28 mouse cellular contexts compared by ENCODE assay signal in genomic region chr5:128677373-128677772, GRCm38 (mm10). TPM values are rescaled to one million over a fixed set of nuclear protein-coding genes. Genes with fewer than 3 reads are reported as not detected.
"Had no signal": no experiment of that assay in that cellular context is flagged by ENCODE, and none has a peak within 500 bp of the region (broad histone marks: within the 10 kb centered on the region; RNA-seq: fewer than 3 reads in every experiment).

No protein-coding gene starts in this region.

- DNase-seq: forebrain, postnatal 0 days; gastrocnemius, postnatal 14 days; gastrocnemius, postnatal 36 days; heart, adult 11 months; heart, adult 2 months; heart, postnatal 14 days; heart, postnatal 36 days; kidney, adult 11 months; kidney, adult 2 months; kidney, adult 9 months; kidney, postnatal 14 days; kidney, postnatal 4 days had no signal

- H3K9me3 ChIP-seq: forebrain, embryonic 15.5 days; heart, embryonic 15.5 days; hindbrain, embryonic 13.5 days; hindbrain, embryonic 15.5 days; intestine, embryonic 15.5 days; kidney, embryonic 15.5 days; limb, embryonic 10.5 days had no signal

- H3K4me2 ChIP-seq: forebrain, embryonic 15.5 days; heart, embryonic 11.5 days; heart, embryonic 13.5 days; heart, embryonic 15.5 days; hindbrain, embryonic 13.5 days; hindbrain, embryonic 15.5 days; intestine, embryonic 15.5 days; kidney, embryonic 15.5 days; limb, embryonic 12.5 days had no signal

- H3K9ac ChIP-seq: forebrain, embryonic 15.5 days; forebrain, postnatal 0 days; heart, embryonic 13.5 days; heart, embryonic 15.5 days; hindbrain, embryonic 13.5 days; hindbrain, embryonic 15.5 days; intestine, embryonic 15.5 days; kidney, embryonic 15.5 days; limb, embryonic 12.5 days had no signal

- H3K4me1 ChIP-seq: forebrain, embryonic 15.5 days; heart, embryonic 13.5 days; heart, embryonic 15.5 days; hindbrain, embryonic 13.5 days; intestine, embryonic 15.5 days; kidney, embryonic 15.5 days; limb, embryonic 12.5 days had no signal

- H3K27ac ChIP-seq: forebrain, embryonic 15.5 days; heart, adult 2 months; heart, embryonic 13.5 days; heart, embryonic 15.5 days; hindbrain, embryonic 13.5 days; hindbrain, embryonic 15.5 days; hindbrain, postnatal 0 days; intestine, embryonic 15.5 days; kidney, embryonic 15.5 days; kidney, postnatal 0 days; layer of hippocampus, adult 2 months; left cerebral cortex, adult 2 months; limb, embryonic 10.5 days; limb, embryonic 12.5 days had no signal

- H3K4me3 ChIP-seq: forebrain, embryonic 15.5 days; heart, adult 2 months; heart, embryonic 13.5 days; heart, embryonic 15.5 days; hindbrain, embryonic 13.5 days; hindbrain, embryonic 15.5 days; intestine, embryonic 15.5 days; kidney, embryonic 15.5 days; layer of hippocampus, adult 2 months; left cerebral cortex, adult 2 months; limb, embryonic 10.5 days; limb, embryonic 12.5 days had no signal

- H3K36me3 ChIP-seq: forebrain, embryonic 15.5 days; heart, embryonic 13.5 days; heart, embryonic 15.5 days; hindbrain, embryonic 13.5 days; hindbrain, embryonic 15.5 days; intestine, embryonic 15.5 days; kidney, embryonic 15.5 days; limb, embryonic 10.5 days; limb, embryonic 12.5 days had no signal

- ATAC-seq: forebrain, embryonic 15.5 days; forebrain, postnatal 0 days; hindbrain, postnatal 0 days had no signal

- H3K27me3 ChIP-seq: forebrain, embryonic 15.5 days; heart, embryonic 13.5 days; heart, embryonic 15.5 days; hindbrain, embryonic 13.5 days; hindbrain, embryonic 15.5 days; intestine, embryonic 15.5 days; kidney, embryonic 15.5 days; limb, embryonic 12.5 days had no signal

RNA-seq across cellular contexts. Expression of gene Piwil1, which starts 25.0 kb away (rescaled TPM):
- polyA plus RNA-seq: heart, embryonic 11.5 days; heart, embryonic 13.5 days; heart, embryonic 15.5 days; heart, postnatal 0 days; hindbrain, embryonic 11.5 days; intestine, embryonic 15.5 days; kidney, embryonic 15.5 days; kidney, postnatal 0 days; limb, embryonic 10.5 days; limb, embryonic 12.5 days had no signal
